Mouse (Mus musculus): ENCODE data around the gene Grap2.

Grap2 gene

GRCm38 (mm10) chr15:80683990-80684389 is 111.6 kb downstream of the Grap2 start:
- DNase-seq (ENCODE audit: low spot score): no peak

- DNase-seq (ENCODE audit: low spot score): no peak
These were observed 112.6 kb downstream of the Grap2 start for GRCm38 (mm10) chr15:80684786-80685602.

GRCm38 (mm10) chr15:80685603-80685895 is 113.2 kb downstream of the Grap2 start:
- DNase-seq (ENCODE audit: low spot score): no peak

- DNase-seq (ENCODE audit: low spot score): no peak
These were observed 116.1 kb downstream of the Grap2 start for GRCm38 (mm10) chr15:80688536-80688935.

GRCm38 (mm10) chr15:80693492-80693891 is 121.1 kb downstream of the Grap2 start:
- no peak for DNase-seq (ENCODE audit: low spot score)

- DNase-seq (ENCODE audit: low spot score): peak; percentile 45
These were observed 121.9 kb downstream of the Grap2 start for GRCm38 (mm10) chr15:80694125-80694910.

GRCm38 (mm10) chr15:80697564-80697963 is 125.2 kb downstream of the Grap2 start:
- no peak for DNase-seq (ENCODE audit: low spot score)

GRCm38 (mm10) chr15:80701481-80702257 is 129.3 kb downstream of the Grap2 start:
- no peak for DNase-seq (ENCODE audit: low spot score)

Data from ovary, postnatal 36 days (tissue).